Comparison of ENCODE assay signal across 25 mouse cellular contexts in the genomic region with DNA sequence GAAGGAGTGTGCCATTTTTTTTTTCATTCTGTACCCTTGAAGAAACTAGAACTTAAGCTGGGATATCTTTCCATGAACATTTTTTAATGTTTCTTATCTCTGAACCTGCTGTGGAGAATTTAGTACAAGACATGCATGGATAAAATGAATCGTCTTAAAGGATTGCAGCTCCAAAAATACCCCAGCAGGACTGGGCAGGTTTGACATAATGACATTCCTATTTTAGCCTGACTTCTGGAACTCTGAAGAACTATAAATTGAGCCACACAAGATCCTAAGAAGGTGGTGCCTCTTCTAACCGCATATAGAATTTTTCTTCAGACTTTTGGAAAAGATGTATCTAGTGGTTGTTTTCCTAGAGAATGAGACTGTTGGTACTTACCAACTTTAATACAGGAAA. TPM values are rescaled to one million over a fixed set of nuclear protein-coding genes. Genes with fewer than 3 reads are reported as not detected.
"Had no signal": no experiment of that assay in that cellular context is flagged by ENCODE, and none has a peak within 500 bp of the region (broad histone marks: within the 10 kb centered on the region; RNA-seq: fewer than 3 reads in every experiment).

Gene Tigd4 (plus strand): TSS at position 301 of the 400 bp plus-strand sequence.

- ATAC-seq: liver, postnatal 0 days; lung, postnatal 0 days; midbrain, embryonic 15.5 days had no signal

- H3K27me3 ChIP-seq: neural tube, embryonic 15.5 days; stomach, embryonic 15.5 days had no signal

- H3K4me3 ChIP-seq: midbrain, embryonic 12.5 days; midbrain, embryonic 15.5 days; neural tube, embryonic 12.5 days had no signal

- H3K36me3 ChIP-seq: limb, embryonic 12.5 days; limb, embryonic 15.5 days; midbrain, embryonic 12.5 days; midbrain, embryonic 15.5 days; neural tube, embryonic 12.5 days; neural tube, embryonic 15.5 days; stomach, embryonic 15.5 days had no signal

- H3K27ac ChIP-seq: limb, embryonic 12.5 days; liver, embryonic 14.5 days; macrophage; midbrain, embryonic 12.5 days; midbrain, embryonic 15.5 days; neural tube, embryonic 12.5 days; neural tube, embryonic 15.5 days had no signal

- DNase-seq: kidney, postnatal 14 days; kidney, postnatal 4 days; left cerebral cortex, postnatal 4 days; liver, postnatal 0 days; lung, embryonic 14.5 days; right cerebral cortex, adult 18-20 months; right cerebral cortex, postnatal 14 days; right cerebral cortex, postnatal 4 days; spleen, adult 18-20 months; thymus, adult 2 months; thymus, postnatal 14 days; thymus, postnatal 4 days had no signal

- H3K9ac ChIP-seq: limb, embryonic 12.5 days; limb, embryonic 15.5 days; liver, embryonic 14.5 days; midbrain, embryonic 12.5 days; midbrain, embryonic 15.5 days; neural tube, embryonic 12.5 days; neural tube, embryonic 15.5 days; stomach, embryonic 15.5 days had no signal

- H3K4me1 ChIP-seq: limb, embryonic 12.5 days; stomach, embryonic 15.5 days had no signal

- H3K9me3 ChIP-seq: limb, embryonic 12.5 days; limb, embryonic 15.5 days; midbrain, embryonic 12.5 days; midbrain, embryonic 15.5 days; neural tube, embryonic 12.5 days; neural tube, embryonic 15.5 days; stomach, embryonic 15.5 days had no signal

RNA-seq across cellular contexts. Expression of gene Tigd4, which starts in this region (rescaled TPM):
- total RNA-seq: left cerebral cortex, postnatal 14 days; left cerebral cortex, postnatal 4 days; megakaryocyte, adult 5-6 weeks had no signal
- polyA plus RNA-seq: liver, embryonic 11.5 days; liver, embryonic 14.5 days; liver, postnatal 0 days; macrophage; midbrain, embryonic 12.5 days; midbrain, embryonic 15.5 days; thymus, adult 2 months had no signal
